Mouse (Mus musculus): ENCODE measurements around the gene Gm29609. TPM values are rescaled to one million over a fixed set of nuclear protein-coding genes. Genes with fewer than 3 reads are reported as not detected.

The Gm29609 gene
- polyA plus RNA-seq, 1 experiment: 2.1 TPM

GRCm38 (mm10) chr5:31149781-31150180 is 29.9 kb downstream of the Gm29609 start:
- Histone ChIP-seq H3K27ac (ENCODE audit: insufficient read depth, low read depth, low read length) (no peak overlapping the region), H3K4me1 (ENCODE audit: control insufficient read depth, insufficient read depth, low read length) (peaks cover 2% of the 10 kb centered on the region; the same call in 1 of the 2 replicates), H3K4me3 (ENCODE audit: insufficient read depth, low read depth, low read length) (no peak overlapping the region), H3K36me3 (ENCODE audit: control insufficient read depth, insufficient read depth, low read length) (no peaks in the 10 kb centered on the region), H3K27me3 (replicated peaks; ENCODE audit: control insufficient read depth, insufficient read depth, low read length) (no peaks in the 10 kb centered on the region)
- 79% methylated on average over 4 of the region's 4 CpGs for WGBS
- no peak for TF ChIP-seq POLR2A (IDR thresholded peaks at IDR 0.05; ENCODE audit: low read depth, low read length)
- no peak for TF ChIP-seq CTCF (conservative IDR thresholded peaks at IDR 0.05; ENCODE audit: insufficient read depth, insufficient read length, low read depth, low read length)
- no peak for DNase-seq

- Histone ChIP-seq H3K4me1 (ENCODE audit: control insufficient read depth, insufficient read depth, low read length) (no peaks in the 10 kb centered on the region), H3K4me3 (ENCODE audit: insufficient read depth, low read depth, low read length) (no peak overlapping the region), H3K36me3 (ENCODE audit: control insufficient read depth, insufficient read depth, low read length) (no peaks in the 10 kb centered on the region; the same call in 1 of the 2 replicates), H3K27ac (ENCODE audit: insufficient read depth, low read depth, low read length) (no peak overlapping the region), H3K27me3 (replicated peaks; ENCODE audit: control insufficient read depth, insufficient read depth, low read length) (no peaks in the 10 kb centered on the region)
- WGBS: 10% methylated on average over 9 of the region's 9 CpGs
- TF ChIP-seq CTCF (conservative IDR thresholded peaks at IDR 0.05; ENCODE audit: insufficient read depth, insufficient read length, low read depth, low read length): no peak
- TF ChIP-seq POLR2A (IDR thresholded peaks at IDR 0.05; ENCODE audit: low read depth, low read length): no peak
- peak; percentile 7 for DNase-seq
Observed at GRCm38 (mm10) chr5:31138968-31139425, 40.7 kb downstream of the Gm29609 start.

- H3K36me3 ChIP-seq (ENCODE audit: control insufficient read depth, insufficient read depth, low read length): no peaks in the 10 kb centered on the region; the same call in 1 of the 2 replicates
- H3K4me3 ChIP-seq (ENCODE audit: insufficient read depth, low read depth, low read length): no peak within 1 kb of the TSS
- H3K27me3 ChIP-seq (replicated peaks; ENCODE audit: control insufficient read depth, insufficient read depth, low read length): no peaks in the 10 kb centered on the region
- TF ChIP-seq CTCF (conservative IDR thresholded peaks at IDR 0.05; ENCODE audit: insufficient read depth, insufficient read length, low read depth, low read length) (no peak), POLR2A (IDR thresholded peaks at IDR 0.05; ENCODE audit: low read depth, low read length) (no peak)
- H3K4me1 ChIP-seq (ENCODE audit: control insufficient read depth, insufficient read depth, low read length): no peaks in the 10 kb centered on the region
- WGBS: 1% methylated on average over 52 of the region's 52 CpGs
- DNase-seq: no peak
- no peak within 1 kb of the TSS for H3K27ac ChIP-seq (ENCODE audit: insufficient read depth, low read depth, low read length)
Observed at GRCm38 (mm10) chr5:31138241-31138967, 41.3 kb downstream of the Gm29609 start, which contains the start of gene Ucn. Ucn (minus strand) TSS chr5:31138829.

- WGBS: 1% methylated on average over 13 of the region's 13 CpGs
- no peak overlapping the region for H3K4me3 ChIP-seq (ENCODE audit: insufficient read depth, low read depth, low read length)
- H3K27me3 ChIP-seq (replicated peaks; ENCODE audit: control insufficient read depth, insufficient read depth, low read length): no peaks in the 10 kb centered on the region
- no peaks in the 10 kb centered on the region for H3K4me1 ChIP-seq (ENCODE audit: control insufficient read depth, insufficient read depth, low read length)
- no peaks in the 10 kb centered on the region; the same call in 1 of the 2 replicates for H3K36me3 ChIP-seq (ENCODE audit: control insufficient read depth, insufficient read depth, low read length)
- TF ChIP-seq CTCF (conservative IDR thresholded peaks at IDR 0.05; ENCODE audit: insufficient read depth, insufficient read length, low read depth, low read length) (no peak), POLR2A (IDR thresholded peaks at IDR 0.05; ENCODE audit: low read depth, low read length) (no peak)
- no peak overlapping the region for H3K27ac ChIP-seq (ENCODE audit: insufficient read depth, low read depth, low read length)
- no peak for DNase-seq
Observed at GRCm38 (mm10) chr5:31137658-31138057, 42.1 kb downstream of the Gm29609 start.

GRCm38 (mm10) chr5:31136730-31137424 is 42.8 kb downstream of the Gm29609 start:
- TF ChIP-seq POLR2A (IDR thresholded peaks at IDR 0.05; ENCODE audit: low read depth, low read length) (no peak), CTCF (conservative IDR thresholded peaks at IDR 0.05; ENCODE audit: insufficient read depth, insufficient read length, low read depth, low read length) (no peak)
- DNase-seq: no peak
- Histone ChIP-seq H3K4me3 (ENCODE audit: insufficient read depth, low read depth, low read length) (no peak overlapping the region), H3K27ac (ENCODE audit: insufficient read depth, low read depth, low read length) (no peak overlapping the region), H3K4me1 (ENCODE audit: control insufficient read depth, insufficient read depth, low read length) (no peaks in the 10 kb centered on the region), H3K36me3 (ENCODE audit: control insufficient read depth, insufficient read depth, low read length) (no peaks in the 10 kb centered on the region; the same call in 1 of the 2 replicates), H3K27me3 (replicated peaks; ENCODE audit: control insufficient read depth, insufficient read depth, low read length) (no peaks in the 10 kb centered on the region)
- WGBS: 1% methylated on average over 33 of the region's 33 CpGs

- WGBS: 41% methylated on average over 5 of the region's 5 CpGs
- no peak overlapping the region for H3K4me3 ChIP-seq (ENCODE audit: insufficient read depth, low read depth, low read length)
- TF ChIP-seq CTCF (conservative IDR thresholded peaks at IDR 0.05; ENCODE audit: insufficient read depth, insufficient read length, low read depth, low read length) (no peak), POLR2A (IDR thresholded peaks at IDR 0.05; ENCODE audit: low read depth, low read length) (no peak)
- DNase-seq: no peak
- no peaks in the 10 kb centered on the region for H3K4me1 ChIP-seq (ENCODE audit: control insufficient read depth, insufficient read depth, low read length)
- H3K36me3 ChIP-seq (ENCODE audit: control insufficient read depth, insufficient read depth, low read length): no peaks in the 10 kb centered on the region
- no peaks in the 10 kb centered on the region for H3K27me3 ChIP-seq (replicated peaks; ENCODE audit: control insufficient read depth, insufficient read depth, low read length)
- H3K27ac ChIP-seq (ENCODE audit: insufficient read depth, low read depth, low read length): no peak overlapping the region
Observed at GRCm38 (mm10) chr5:31126050-31126449, 53.7 kb downstream of the Gm29609 start.

GRCm38 (mm10) chr5:31123481-31123880 is 56.2 kb downstream of the Gm29609 start:
- DNase-seq: no peak
- no peak for TF ChIP-seq CTCF (conservative IDR thresholded peaks at IDR 0.05; ENCODE audit: insufficient read depth, insufficient read length, low read depth, low read length)
- TF ChIP-seq POLR2A (IDR thresholded peaks at IDR 0.05; ENCODE audit: low read depth, low read length): no peak
- Histone ChIP-seq H3K27me3 (replicated peaks; ENCODE audit: control insufficient read depth, insufficient read depth, low read length) (no peaks in the 10 kb centered on the region), H3K4me1 (ENCODE audit: control insufficient read depth, insufficient read depth, low read length) (no peaks in the 10 kb centered on the region), H3K4me3 (ENCODE audit: insufficient read depth, low read depth, low read length) (no peak overlapping the region), H3K36me3 (ENCODE audit: control insufficient read depth, insufficient read depth, low read length) (no peaks in the 10 kb centered on the region), H3K27ac (ENCODE audit: insufficient read depth, low read depth, low read length) (no peak overlapping the region)
- WGBS: 40% methylated on average over 2 of the region's 2 CpGs

Measured in kidney, adult 2 months (tissue).